Mouse (Mus musculus) small intestine, adult 2 months (tissue): ENCODE data around the gene St3gal4. TPM values are rescaled to one million over a fixed set of nuclear protein-coding genes. Genes with fewer than 3 reads are reported as not detected.

Experiments
- H3K27ac ChIP-seq: fragments of 200-500 bp; 2 replicates; pipeline ENCODE4 v1.5.1; 2012; ENCODE audit warnings: low read depth, low read length, control low read depth, inconsistent platforms; ENCODE audit not compliant: insufficient read depth
- H3K27me3 ChIP-seq: fragments of 200-500 bp; 2 replicates; pipeline ENCODE4 v1.6.1; 2012; ENCODE audit warnings: mild to moderate bottlenecking, moderate library complexity, low read length, inconsistent platforms; ENCODE audit not compliant: control insufficient read depth, insufficient read depth
- H3K36me3 ChIP-seq: fragments of 200-500 bp; 2 replicates; pipeline ENCODE4 v1.6.1; 2012; ENCODE audit warnings: mild to moderate bottlenecking, low read length, control low read depth, inconsistent platforms; ENCODE audit not compliant: control insufficient read depth, insufficient read depth
- H3K4me1 ChIP-seq: fragments of 200-500 bp; 2 replicates; pipeline ENCODE4 v1.6.1; 2012; ENCODE audit warnings: low read length, inconsistent platforms, mixed read lengths; ENCODE audit not compliant: control insufficient read depth, insufficient read depth, insufficient read length
- H3K4me3 ChIP-seq: fragments of 200-500 bp; 2 replicates; pipeline ENCODE4 v1.5.1; 2012; ENCODE audit warnings: low read depth, mild to moderate bottlenecking, control low read depth, inconsistent platforms, low read length, moderate library complexity
- CTCF ChIP-seq: fragments of 200-500 bp; IDR thresholded peaks from 2 replicates; pipeline ENCODE4 v1.5.1; 2012; ENCODE audit warnings: low read depth, mild to moderate bottlenecking, control low read depth, inconsistent platforms, low read length, moderate library complexity, mixed read lengths; ENCODE audit not compliant: insufficient replicate concordance, insufficient read length; ENCODE audit errors: extremely low read depth
- POLR2A ChIP-seq: fragments of 200-500 bp; IDR thresholded peaks from 2 replicates; pipeline ENCODE4 v1.6.1; 2012; ENCODE audit warnings: low read depth, mild to moderate bottlenecking, control low read depth, inconsistent platforms, low read length, moderate library complexity
- WGBS: fragments of 180-500 bp; shearing (Covaris S2); methylation state at CpG from one replicate; pipeline ENCODE4 v1.1.7; 2018; 5-methylcytosine and 5-hydroxymethylcytosine counted together
- polyA plus RNA-seq: library from polyadenylated mRNA; depleted of rRNA; stranded (reverse); fragments of >200 nt; gene quantifications from 2 replicates; pipeline ENCODE4 v1.2.3, GENCODE M21; 2012

The St3gal4 gene
- polyA plus RNA-seq, 1 experiment = 354 TPM

DNA sequence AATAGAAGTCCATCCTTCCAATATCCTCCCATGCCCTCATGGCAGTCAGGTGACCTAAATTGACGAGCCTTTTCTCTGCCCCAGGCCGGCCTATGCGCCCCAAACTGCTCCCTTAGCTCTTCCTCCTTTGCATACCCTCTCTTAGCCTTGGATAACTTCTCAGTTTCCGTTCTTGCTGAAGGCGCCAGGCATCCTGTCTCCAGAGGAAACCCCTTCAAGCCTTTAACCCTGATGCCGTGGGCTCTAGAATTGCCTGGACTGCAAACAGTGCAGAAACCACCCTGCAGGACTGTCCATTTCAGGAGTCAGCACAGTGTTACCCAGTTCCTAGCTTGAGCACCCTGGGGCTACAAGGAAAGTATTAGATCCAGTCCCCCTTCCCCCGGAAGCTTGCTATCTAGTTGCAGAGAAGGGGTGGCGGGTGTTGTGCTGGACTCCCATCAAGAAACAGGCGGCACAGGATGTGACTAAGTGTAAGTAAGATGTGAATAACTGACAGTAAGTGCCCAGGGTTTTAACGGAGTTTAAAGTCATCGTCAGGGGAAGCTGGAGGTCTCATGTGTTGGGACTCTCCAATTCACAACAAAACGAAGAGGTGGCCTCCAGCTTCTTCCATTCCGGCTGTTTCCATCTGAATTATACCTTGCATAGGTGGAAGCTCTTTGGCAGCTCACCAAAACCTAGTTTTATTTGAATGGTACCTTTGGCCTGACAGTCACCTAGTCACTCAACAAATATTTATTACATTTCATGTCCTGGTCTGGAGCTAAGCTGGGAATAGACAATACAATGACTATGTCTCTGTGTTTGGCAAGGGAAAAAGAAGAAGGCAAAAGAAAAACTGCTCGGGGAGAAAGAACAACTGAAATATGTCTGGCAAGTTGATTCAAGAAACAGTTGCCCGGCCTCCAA, 1.4 kb downstream of the St3gal4 start:
- peak overlapping the region; percentile 92 for H3K4me3 ChIP-seq
- H3K4me1 ChIP-seq = peaks cover 25% of the 10 kb centered on the region
- peak overlapping the region; percentile 91 for H3K27ac ChIP-seq
- no peak for TF ChIP-seq CTCF
- no peak for TF ChIP-seq POLR2A
- no peaks in the 10 kb centered on the region for H3K36me3 ChIP-seq
- 22% methylated on average over 15 of the region's 15 CpGs for WGBS
- no peaks in the 10 kb centered on the region for H3K27me3 ChIP-seq

DNA sequence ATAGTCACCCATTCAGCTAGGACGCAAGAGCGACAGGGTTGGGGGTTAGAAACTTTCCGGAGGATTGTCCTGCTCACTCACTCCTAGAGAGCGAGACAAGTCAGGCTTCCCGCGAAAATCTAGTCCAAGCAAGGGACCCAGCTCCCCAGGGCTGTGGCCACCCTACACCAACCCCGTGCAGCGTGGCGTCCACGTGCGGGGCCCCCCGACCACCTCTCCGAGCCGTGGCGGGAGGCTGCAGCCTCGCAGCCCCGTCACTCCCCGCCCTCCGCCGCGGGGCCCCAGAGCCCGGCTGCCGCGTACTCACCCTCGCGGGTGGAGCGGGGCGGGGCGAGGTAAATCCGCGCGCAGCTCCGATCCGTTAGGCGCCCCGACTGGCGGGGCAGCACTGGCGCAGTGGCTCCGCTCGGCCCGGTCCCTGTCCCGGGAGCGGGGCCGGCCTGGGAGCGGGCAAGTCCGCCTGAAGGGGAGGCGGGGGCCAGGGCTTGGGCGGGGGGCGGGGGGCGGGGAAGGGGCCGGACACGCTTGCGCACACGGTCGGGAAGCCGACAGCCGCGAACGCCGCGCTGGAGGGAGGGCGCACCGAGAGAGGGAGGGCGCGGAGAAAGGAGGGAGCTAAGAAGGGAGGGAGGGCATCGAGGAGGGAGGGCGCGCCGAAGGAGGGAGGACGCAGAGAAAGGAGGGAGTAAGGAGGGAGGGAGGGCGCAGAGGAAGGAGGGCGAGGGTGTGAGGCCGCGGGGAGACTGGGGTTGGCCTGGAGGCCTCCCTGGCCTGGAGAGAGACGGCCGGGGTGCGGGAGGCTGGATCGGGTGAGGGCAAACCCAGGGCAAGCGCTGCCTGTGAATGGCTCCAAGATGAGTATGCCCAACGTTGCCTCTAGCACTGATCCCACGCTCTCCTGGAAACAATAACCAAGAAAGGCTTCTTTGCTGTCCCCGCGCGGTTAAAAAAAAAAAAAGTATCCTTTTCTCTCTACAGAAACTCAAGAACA, 2.4 kb downstream of the St3gal4 start:
- no peaks in the 10 kb centered on the region for H3K36me3 ChIP-seq
- H3K4me3 ChIP-seq = peak overlapping the region; percentile 92
- TF ChIP-seq POLR2A (peak; percentile 46), CTCF (no peak)
- WGBS = 1% methylated on average over 80 of the region's 84 CpGs
- no peaks in the 10 kb centered on the region for H3K27me3 ChIP-seq
- peak overlapping the region; percentile 91 for H3K27ac ChIP-seq
- peaks cover 30% of the 10 kb centered on the region for H3K4me1 ChIP-seq

DNA sequence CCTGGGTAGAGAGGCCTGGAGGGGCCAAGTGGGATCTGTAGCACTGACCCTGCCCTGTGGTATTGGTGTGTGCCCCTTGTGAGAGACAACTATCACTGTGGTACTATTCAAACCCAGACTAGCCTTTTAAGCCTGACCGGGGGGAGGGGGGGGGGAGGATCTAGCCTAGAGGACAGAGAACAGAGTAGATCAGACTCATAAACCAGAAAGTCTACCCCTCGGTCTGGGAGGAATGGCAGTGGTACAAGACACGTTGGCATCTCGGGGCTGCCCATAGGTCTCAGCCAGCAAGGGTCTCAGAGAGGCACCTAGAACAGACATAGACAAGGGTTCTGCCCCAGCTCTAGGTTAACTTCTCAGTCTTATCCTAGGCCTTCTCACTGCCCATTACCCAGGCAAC, 3.3 kb downstream of the St3gal4 start:
- Histone ChIP-seq H3K27ac (peak overlapping the region; percentile 62; the same call in 1 of the 2 replicates), H3K4me3 (peak overlapping the region; percentile 92), H3K4me1 (peaks cover 39% of the 10 kb centered on the region), H3K27me3 (no peaks in the 10 kb centered on the region), H3K36me3 (no peaks in the 10 kb centered on the region)
- TF ChIP-seq CTCF = no peak
- TF ChIP-seq POLR2A = no peak
- WGBS = 50% methylated on average over 4 of the region's 4 CpGs

DNA sequence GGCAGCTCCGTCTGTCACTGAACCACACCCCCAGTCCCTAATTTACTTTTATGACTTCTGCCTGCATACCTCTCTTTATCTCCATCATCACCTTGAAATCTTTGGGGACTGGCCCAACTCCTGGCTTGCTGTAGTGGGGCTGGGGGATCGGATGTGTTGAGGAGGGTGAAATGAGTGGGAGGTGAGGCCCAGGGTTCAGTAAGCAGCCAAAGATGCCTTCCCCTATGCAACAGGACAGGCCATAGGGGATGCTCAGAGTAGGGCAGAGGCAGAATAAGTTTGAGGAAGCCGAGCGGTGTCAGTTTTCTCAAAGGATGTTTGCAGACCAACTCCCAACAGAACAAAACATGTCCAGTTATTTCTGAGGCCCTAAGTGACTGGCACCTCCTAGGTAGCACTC, 3.8 kb downstream of the St3gal4 start:
- Histone ChIP-seq H3K4me1 (peaks cover 42% of the 10 kb centered on the region), H3K36me3 (no peaks in the 10 kb centered on the region), H3K4me3 (peak overlapping the region; percentile 92), H3K27ac (no peak overlapping the region), H3K27me3 (no peaks in the 10 kb centered on the region)
- WGBS = 56% methylated on average over 4 of the region's 4 CpGs
- TF ChIP-seq CTCF = no peak
- no peak for TF ChIP-seq POLR2A

DNA sequence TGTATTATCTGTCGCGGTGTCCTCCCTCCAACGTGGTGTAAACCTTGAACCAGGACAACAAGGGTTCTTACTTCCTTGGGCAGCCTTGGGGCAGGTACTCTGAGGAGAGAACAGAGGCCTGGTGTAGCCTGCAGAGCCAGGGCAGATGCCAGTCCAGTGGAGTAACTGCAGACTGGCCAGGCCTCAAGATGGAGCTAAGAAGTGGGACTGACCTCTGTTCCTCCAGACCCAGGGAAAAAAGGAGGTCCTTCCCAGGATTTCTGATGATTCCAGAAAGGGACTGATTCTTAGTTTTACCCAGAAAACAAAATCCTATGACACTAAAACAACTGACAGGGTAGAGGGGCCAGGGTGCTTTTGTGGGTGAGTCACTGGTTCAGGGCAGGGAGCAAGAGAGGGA, 4.8 kb downstream of the St3gal4 start:
- Histone ChIP-seq H3K4me1 (peaks cover 51% of the 10 kb centered on the region), H3K4me3 (no peak overlapping the region), H3K36me3 (no peaks in the 10 kb centered on the region), H3K27me3 (no peaks in the 10 kb centered on the region), H3K27ac (no peak overlapping the region)
- 61% methylated on average over 3 of the region's 3 CpGs for WGBS
- TF ChIP-seq POLR2A (no peak), CTCF (no peak)

DNA sequence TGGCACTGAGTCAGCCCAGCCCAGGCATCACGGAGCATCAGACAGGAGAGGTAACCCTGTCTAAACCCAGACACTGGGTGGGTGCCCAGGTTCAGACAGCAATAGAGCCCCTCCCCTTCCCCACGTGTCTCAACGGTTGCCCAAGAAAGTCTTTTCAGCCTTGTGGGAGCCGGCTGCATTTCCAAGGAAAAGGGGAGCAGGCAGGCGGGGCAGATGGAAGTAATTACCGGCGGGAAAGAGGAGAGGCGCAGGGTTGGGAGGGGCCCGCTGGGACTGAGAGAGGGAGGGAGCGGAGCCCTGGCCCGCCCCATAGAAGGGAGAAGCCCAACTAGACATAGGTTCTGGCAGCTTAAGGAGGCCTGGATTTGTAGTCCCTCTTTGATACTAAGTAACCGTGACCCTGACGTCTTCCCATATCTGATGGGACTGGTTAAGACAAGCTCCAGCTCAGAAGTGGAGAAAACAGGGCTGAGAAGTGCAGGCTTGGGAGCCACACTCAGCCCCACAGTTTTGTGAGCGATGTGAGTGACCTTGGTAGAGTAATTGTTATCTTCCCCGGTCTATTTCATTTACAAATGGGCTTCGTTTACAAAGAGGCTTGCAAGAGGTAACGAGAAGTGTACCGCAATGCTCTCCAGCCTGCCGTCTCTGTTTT, 7.0 kb downstream of the St3gal4 start:
- Histone ChIP-seq H3K36me3 (no peaks in the 10 kb centered on the region), H3K27ac (peak overlapping the region; percentile 78), H3K4me1 (peaks cover 56% of the 10 kb centered on the region), H3K4me3 (peak overlapping the region; percentile 44), H3K27me3 (no peaks in the 10 kb centered on the region)
- 28% methylated on average over 19 of the region's 19 CpGs for WGBS
- TF ChIP-seq POLR2A = no peak
- TF ChIP-seq CTCF = no peak

GRCm38 (mm10) chr9:35111446-35111845, 7.6 kb downstream of the St3gal4 start:
- Histone ChIP-seq H3K4me1 (peaks cover 55% of the 10 kb centered on the region), H3K36me3 (no peaks in the 10 kb centered on the region), H3K27ac (peak overlapping the region; percentile 78), H3K27me3 (no peaks in the 10 kb centered on the region), H3K4me3 (peak overlapping the region; percentile 44)
- WGBS = 73% methylated on average over 7 of the region's 7 CpGs
- TF ChIP-seq POLR2A (no peak), CTCF (no peak)
